Mouse (Mus musculus): ENCODE results near the gene Dph2. TPM values are rescaled to one million over a fixed set of nuclear protein-coding genes. Genes with fewer than 3 reads are reported as not detected.

Gene Dph2
- total and polyA plus RNA-seq, 2 experiments from 2014 or later: 14.1 to 21.2 TPM

DNA sequence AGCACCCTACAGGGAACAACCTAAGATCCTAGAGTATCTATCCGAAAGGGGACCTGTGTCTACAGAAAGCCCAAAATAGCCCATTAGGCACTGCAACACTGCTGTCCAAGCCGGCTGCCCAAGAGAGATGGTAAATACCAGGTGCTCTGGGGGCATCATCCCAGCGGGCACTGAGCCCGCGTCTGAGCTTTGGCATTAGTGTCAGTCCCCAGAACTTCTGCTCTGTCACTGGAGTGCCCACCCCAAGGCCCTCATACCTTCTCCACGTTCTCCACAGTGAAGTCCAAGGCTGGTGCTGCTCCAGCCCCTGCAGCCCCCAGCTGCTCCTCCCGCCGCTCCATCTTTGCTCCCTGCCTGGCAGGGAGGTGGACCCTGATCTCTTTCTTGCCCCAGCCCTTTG lies 22.2 kb upstream of the Dph2 start:
- Histone ChIP-seq H3K9ac (replicated peaks; ENCODE audit: low read length) (peak overlapping the region; percentile 81), H3K4me1 (ENCODE audit: insufficient read depth, low read length) (peaks cover 39% of the 10 kb centered on the region), H3K27me3 (ENCODE audit: insufficient read depth, low read length) (no peaks in the 10 kb centered on the region), H3K4me2 (ENCODE audit: low read depth, low read length) (peak overlapping the region; percentile 100), H3K36me3 (ENCODE audit: insufficient read depth, low read length) (no peaks in the 10 kb centered on the region; the same call in 1 of the 2 replicates), H3K4me3 (ENCODE audit: low read length) (peak overlapping the region; percentile 69), H3K27ac (peak overlapping the region; percentile 75; the same call in 1 of the 2 replicates), H3K9me3 (ENCODE audit: low read length) (no peaks in the 10 kb centered on the region)
- DNase-seq (ENCODE audit: low spot score) (no peak), ATAC-seq (no peak)
- no peak for TF ChIP-seq CTCF (IDR thresholded peaks at IDR 0.05; ENCODE audit: low read depth)
- WGBS: 10% methylated on average over 8 of the region's 8 CpGs

DNA sequence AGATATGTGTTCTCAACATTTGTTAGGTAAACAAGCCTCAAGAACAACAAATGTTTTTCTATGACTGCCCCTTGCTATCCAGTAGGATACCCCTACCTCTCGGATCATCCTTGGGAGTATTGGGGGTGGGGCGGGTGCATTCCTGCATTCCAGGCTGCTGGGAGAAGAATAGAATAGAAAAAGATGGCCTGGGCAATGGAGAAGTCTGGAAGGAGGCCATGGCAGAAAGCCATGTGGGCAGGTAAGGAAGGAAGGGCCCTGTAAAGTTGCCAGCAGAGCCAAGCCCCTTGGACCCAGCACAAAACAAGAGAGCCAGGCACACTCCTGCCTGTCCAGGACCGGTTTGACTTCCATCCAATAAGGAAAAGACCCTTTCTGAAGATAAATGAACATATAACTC lies 21.6 kb upstream of the Dph2 start:
- 38% methylated on average over 3 of the region's 3 CpGs for WGBS
- Histone ChIP-seq H3K4me1 (ENCODE audit: insufficient read depth, low read length) (peaks cover 45% of the 10 kb centered on the region), H3K4me2 (ENCODE audit: low read depth, low read length) (peak overlapping the region; percentile 100), H3K27ac (peak overlapping the region; percentile 75; the same call in 1 of the 2 replicates), H3K9me3 (ENCODE audit: low read length) (no peaks in the 10 kb centered on the region), H3K27me3 (ENCODE audit: insufficient read depth, low read length) (no peaks in the 10 kb centered on the region), H3K4me3 (ENCODE audit: low read length) (peak overlapping the region; percentile 69), H3K36me3 (ENCODE audit: insufficient read depth, low read length) (no peaks in the 10 kb centered on the region; the same call in 1 of the 2 replicates), H3K9ac (replicated peaks; ENCODE audit: low read length) (peak overlapping the region; percentile 81)
- no peak for TF ChIP-seq CTCF (IDR thresholded peaks at IDR 0.05; ENCODE audit: low read depth)
- DNase-seq (ENCODE audit: low spot score) (peak; percentile 25), ATAC-seq (no peak)

GRCm38 (mm10) chr4:117912685-117913273 lies 20.9 kb upstream of the Dph2 start:
- 45% methylated on average over 7 of the region's 7 CpGs for WGBS
- Histone ChIP-seq H3K9ac (replicated peaks; ENCODE audit: low read length) (peak overlapping the region; percentile 81; the same call in 1 of the 2 replicates), H3K36me3 (ENCODE audit: insufficient read depth, low read length) (no peaks in the 10 kb centered on the region; the same call in 1 of the 2 replicates), H3K4me3 (ENCODE audit: low read length) (peak overlapping the region; percentile 69), H3K27ac (no peak overlapping the region), H3K4me1 (ENCODE audit: insufficient read depth, low read length) (peaks cover 52% of the 10 kb centered on the region), H3K27me3 (ENCODE audit: insufficient read depth, low read length) (no peaks in the 10 kb centered on the region), H3K9me3 (ENCODE audit: low read length) (no peaks in the 10 kb centered on the region), H3K4me2 (ENCODE audit: low read depth, low read length) (peak overlapping the region; percentile 100)
- TF ChIP-seq CTCF (IDR thresholded peaks at IDR 0.05; ENCODE audit: low read depth): no peak
- ATAC-seq (no peak), DNase-seq (ENCODE audit: low spot score) (no peak)

- TF ChIP-seq CTCF (IDR thresholded peaks at IDR 0.05; ENCODE audit: low read depth): no peak
Observed at GRCm38 (mm10) chr4:117912131-117912561, 20.3 kb upstream of the Dph2 start.

DNA sequence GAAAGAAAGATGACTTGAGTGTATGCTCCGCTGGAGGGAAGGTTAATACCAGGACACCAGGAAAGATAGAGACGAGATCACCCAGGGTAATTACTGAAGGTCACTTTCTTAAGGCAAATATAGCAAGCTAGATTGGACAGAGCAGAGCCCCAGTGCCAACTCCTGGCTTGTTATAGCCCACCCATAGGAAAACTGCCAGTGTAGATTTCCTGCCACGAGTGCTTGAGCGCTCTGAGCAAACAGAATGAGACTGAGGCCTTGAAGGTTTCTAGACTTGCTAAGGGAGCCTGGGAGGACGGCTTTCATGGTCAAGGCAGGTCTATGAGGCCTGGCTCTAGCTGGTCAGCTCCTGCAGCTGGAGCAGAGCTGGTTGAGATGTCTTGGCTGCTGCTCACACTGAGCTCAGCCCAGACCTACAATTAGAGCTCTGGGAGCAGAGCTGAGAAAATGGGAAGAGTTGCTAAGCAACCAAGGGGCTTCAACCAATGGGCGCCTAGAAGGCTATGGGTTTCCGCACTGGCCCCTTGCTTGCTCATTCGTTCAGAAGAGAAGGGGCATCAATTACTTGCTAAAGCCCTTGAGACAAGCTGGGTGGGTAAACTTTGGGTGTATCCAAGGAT lies 17.1 kb upstream of the Dph2 start:
- Histone ChIP-seq H3K27ac (peak overlapping the region; percentile 68; the same call in 1 of the 2 replicates), H3K9ac (replicated peaks; ENCODE audit: low read length) (peak overlapping the region; percentile 39; the same call in 1 of the 2 replicates), H3K4me1 (ENCODE audit: insufficient read depth, low read length) (peaks cover 46% of the 10 kb centered on the region), H3K4me2 (ENCODE audit: low read depth, low read length) (peak overlapping the region; percentile 47), H3K9me3 (ENCODE audit: low read length) (no peaks in the 10 kb centered on the region), H3K27me3 (ENCODE audit: insufficient read depth, low read length) (no peaks in the 10 kb centered on the region), H3K36me3 (ENCODE audit: insufficient read depth, low read length) (peaks cover 4% of the 10 kb centered on the region), H3K4me3 (ENCODE audit: low read length) (peak overlapping the region; percentile 9; the same call in 1 of the 2 replicates)
- no peak for TF ChIP-seq CTCF (IDR thresholded peaks at IDR 0.05; ENCODE audit: low read depth)
- WGBS: 29% methylated on average over 8 of the region's 8 CpGs
- ATAC-seq (peak; percentile 85), DNase-seq (ENCODE audit: low spot score) (peak; percentile 83)

More at GRCm38 (mm10) chr4:117912131-117912561, 20.3 kb upstream of the Dph2 start:
- DNase-seq (ENCODE audit: low spot score) (no peak), ATAC-seq (no peak)
- H3K27me3 ChIP-seq (ENCODE audit: insufficient read depth, low read length): no peaks in the 10 kb centered on the region
- WGBS: 70% methylated on average over 13 of the region's 13 CpGs
- H3K27ac ChIP-seq: no peak overlapping the region
- H3K4me2 ChIP-seq (ENCODE audit: low read depth, low read length): peak overlapping the region; percentile 100; the same call in 1 of the 2 replicates
- H3K36me3 ChIP-seq (ENCODE audit: insufficient read depth, low read length): no peaks in the 10 kb centered on the region; the same call in 1 of the 2 replicates
- H3K4me3 ChIP-seq (ENCODE audit: low read length): no peak overlapping the region
- peak overlapping the region; percentile 81; the same call in 1 of the 2 replicates for H3K9ac ChIP-seq (replicated peaks; ENCODE audit: low read length)
- H3K9me3 ChIP-seq (ENCODE audit: low read length): no peaks in the 10 kb centered on the region
- peaks cover 52% of the 10 kb centered on the region for H3K4me1 ChIP-seq (ENCODE audit: insufficient read depth, low read length)

GRCm38 (mm10) chr4:117906196-117906595 lies 14.4 kb upstream of the Dph2 start:
- H3K4me2 ChIP-seq (ENCODE audit: low read depth, low read length): no peak overlapping the region
- H3K27me3 ChIP-seq (ENCODE audit: insufficient read depth, low read length): no peaks in the 10 kb centered on the region
- no peak overlapping the region for H3K9ac ChIP-seq (replicated peaks; ENCODE audit: low read length)
- peaks cover 29% of the 10 kb centered on the region for H3K36me3 ChIP-seq (ENCODE audit: insufficient read depth, low read length)
- 78% methylated on average over 3 of the region's 3 CpGs for WGBS
- no peak overlapping the region for H3K27ac ChIP-seq
- TF ChIP-seq CTCF (IDR thresholded peaks at IDR 0.05; ENCODE audit: low read depth): no peak
- H3K4me3 ChIP-seq (ENCODE audit: low read length): no peak overlapping the region
- no peaks in the 10 kb centered on the region for H3K9me3 ChIP-seq (ENCODE audit: low read length)
- DNase-seq (ENCODE audit: low spot score) (no peak), ATAC-seq (no peak)
- peaks cover 23% of the 10 kb centered on the region for H3K4me1 ChIP-seq (ENCODE audit: insufficient read depth, low read length)
